Mouse (Mus musculus) ES-Bruce4 (cell line): ENCODE results near the gene Cipc.

Experiments used
- EP300 ChIP-seq: IDR thresholded peaks from 2 replicates; pipeline ENCODE4 v1.6.1; 2011; ENCODE audit warnings: low read depth, low read length; ENCODE audit not compliant: insufficient read depth
- POLR2A ChIP-seq: IDR thresholded peaks from one replicate; pipeline ENCODE4 v1.8.1; 2011; ENCODE audit warnings: low read length; ENCODE audit not compliant: insufficient read depth

- TF ChIP-seq EP300 (no peak), POLR2A (no peak)
Observed at GRCm38 (mm10) chr12:86969220-86969601, 22.4 kb downstream of the Cipc start.
